Mouse (Mus musculus) heart, adult 18-20 months (tissue): Measurements from ENCODE around the gene Nos3. TPM values are rescaled to one million over a fixed set of nuclear protein-coding genes. Genes with fewer than 3 reads are reported as not detected.
A peak's percentile ranks its signal among the peaks of the same experiment; 100 is the strongest.
"Not testable (repeated sequence)": the region's sequence is repeated elsewhere in the genome, so short reads cannot be mapped to it uniquely, and the experiment has no call there.

Experiments
- DNase-seq, 2 experiments: peaks; one replicate each; pipeline ENCODE4 v3.0.0; 2021 to 2022; ENCODE audit warnings: mixed read lengths in 1 of 2
- total RNA-seq, 2 experiments: library from RNA; stranded (reverse); gene quantifications; 2 replicates each; pipeline ENCODE4 v1.2.3; 2021

Nos3 gene
- total RNA-seq, 2 experiments from 2014 or later, result 21.8 to 22.6 TPM

GRCm38 (mm10) chr5:24374666-24375328 lies 10.2 kb downstream of the Nos3 start:
- DNase-seq, result no peak

- no peak for DNase-seq
Measured at GRCm38 (mm10) chr5:24378700-24379099, 14.1 kb downstream of the Nos3 start.

GRCm38 (mm10) chr5:24379501-24379900 lies 14.9 kb downstream of the Nos3 start:
- DNase-seq, result no peak

GRCm38 (mm10) chr5:24380499-24380898 lies 15.9 kb downstream of the Nos3 start:
- no peak for DNase-seq

- no peak for DNase-seq
Measured at GRCm38 (mm10) chr5:24381486-24381885, 16.9 kb downstream of the Nos3 start.

- DNase-seq, result no peak
Measured at GRCm38 (mm10) chr5:24381988-24382387, 17.4 kb downstream of the Nos3 start.

- peak; percentile 94 for DNase-seq
Measured at GRCm38 (mm10) chr5:24383026-24383859, 18.6 kb downstream of the Nos3 start.

- peak; percentile 68 to 90 for DNase-seq
Measured at GRCm38 (mm10) chr5:24384407-24384806, 19.8 kb downstream of the Nos3 start.

GRCm38 (mm10) chr5:24385374-24385773 lies 20.8 kb downstream of the Nos3 start:
- no peak for DNase-seq

GRCm38 (mm10) chr5:24385887-24386550 lies 21.4 kb downstream of the Nos3 start:
- no peak for DNase-seq

GRCm38 (mm10) chr5:24387264-24388241 lies 22.9 kb downstream of the Nos3 start:
- DNase-seq, result peak; percentile 76 to 77

- no peak for DNase-seq
Measured at GRCm38 (mm10) chr5:24388246-24388915, 23.8 kb downstream of the Nos3 start.

- peak in 1 of 2 experiments; percentile 57 for DNase-seq
Measured at GRCm38 (mm10) chr5:24389011-24389657, 24.5 kb downstream of the Nos3 start.

GRCm38 (mm10) chr5:24389658-24390020 lies 25.0 kb downstream of the Nos3 start:
- DNase-seq, result no peak

GRCm38 (mm10) chr5:24391864-24392263 lies 27.3 kb downstream of the Nos3 start, which contains the start of gene Atg9b:
Atg9b (minus strand) TSS chr5:24392143.
- no peak for DNase-seq

GRCm38 (mm10) chr5:24392724-24393123 lies 28.1 kb downstream of the Nos3 start:
- DNase-seq, result no peak

- DNase-seq, result peak; percentile 88 to 94
Measured at GRCm38 (mm10) chr5:24393392-24393997, 28.9 kb downstream of the Nos3 start, which contains the start of gene Abcb8. Abcb8 (plus strand) TSS chr5:24393663.

- DNase-seq, result peak; percentile 99
Measured at GRCm38 (mm10) chr5:24394165-24394894, 29.7 kb downstream of the Nos3 start.

- DNase-seq, result not testable (repeated sequence)
Measured at GRCm38 (mm10) chr5:24396254-24396653, 31.6 kb downstream of the Nos3 start.
